Mouse (Mus musculus) lung, adult 2 months (tissue): ENCODE data around the gene Xpo1.

ENCODE experiments used
- CTCF ChIP-seq: fragments of 200-500 bp; IDR thresholded peaks from 2 replicates; pipeline ENCODE4 v1.5.1; 2011; ENCODE audit warnings: mild to moderate bottlenecking, low read length, control low read depth; ENCODE audit not compliant: insufficient read depth
- POLR2A ChIP-seq: fragments of 200-500 bp; IDR thresholded peaks from 2 replicates; pipeline ENCODE4 v1.6.1; 2011; ENCODE audit warnings: low read depth, mild to moderate bottlenecking, control low read depth, low read length, borderline replicate concordance; ENCODE audit errors: extremely low read depth

- no peak for TF ChIP-seq POLR2A
- TF ChIP-seq CTCF = no peak
Measured at GRCm38 (mm10) chr11:23260186-23260585, 4.3 kb downstream of the Xpo1 start.
